Mouse (Mus musculus) limb, embryonic 11.5 days (tissue): ENCODE measurements at regions not wholly inside any gene's neighbourhood (a gene's known extent, or its start where the extent isn't known, plus 50 kb on each side); places are given as distances from the start of the nearest gene placed in this dataset.

ENCODE experiments used
- ATAC-seq: fragments of 200-750 bp; cut with Nextera tagmentation; 2 replicates; pipeline ENCODE4 v1.8.0; 2017; ENCODE audit warnings: low read depth; ENCODE audit not compliant: insufficient number of reproducible peaks, low FRiP score, low TSS enrichment
- DNase-seq: peaks from one replicate; pipeline ENCODE4 v3.0.0-alpha.2; 2015; ENCODE audit warnings: low spot score
- H3K27ac ChIP-seq: fragments of 300-500 bp; sonication (generic); replicated peaks from 2 replicates; pipeline ENCODE4 v1.5.1; 2014; ENCODE audit warnings: low read depth, mild to moderate bottlenecking, low read length
- H3K27me3 ChIP-seq: fragments of 300-500 bp; sonication (generic); 2 replicates; pipeline ENCODE4 v1.6.1; 2014; ENCODE audit warnings: mild to moderate bottlenecking, low read length, mixed read lengths; ENCODE audit not compliant: control insufficient read depth, insufficient read depth
- H3K36me3 ChIP-seq: fragments of 300-500 bp; sonication (generic); 2 replicates; pipeline ENCODE4 v1.6.1; 2014; ENCODE audit warnings: mild to moderate bottlenecking, low read length, moderate library complexity, mixed read lengths; ENCODE audit not compliant: control insufficient read depth, insufficient read depth
- H3K4me1 ChIP-seq: fragments of 300-500 bp; sonication (generic); 2 replicates; pipeline ENCODE4 v1.6.1; 2014; ENCODE audit warnings: low read length, mixed read lengths; ENCODE audit not compliant: control insufficient read depth, insufficient read depth
- H3K4me2 ChIP-seq: fragments of 300-500 bp; sonication (generic); 2 replicates; pipeline ENCODE4 v1.6.1; 2014; ENCODE audit warnings: low read depth, mild to moderate bottlenecking, moderate library complexity; ENCODE audit not compliant: severe bottlenecking
- H3K4me3 ChIP-seq: fragments of 300-500 bp; sonication (generic); 2 replicates; pipeline ENCODE4 v1.5.1; 2014; ENCODE audit warnings: low read depth, low read length
- H3K9ac ChIP-seq: fragments of 300-500 bp; sonication (generic); 2 replicates; pipeline ENCODE4 v1.6.1; 2014; ENCODE audit warnings: mild to moderate bottlenecking, low read length
- H3K9me3 ChIP-seq: fragments of 300-500 bp; sonication (generic); 2 replicates; pipeline ENCODE4 v1.6.1; 2016; ENCODE audit warnings: low read length; ENCODE audit not compliant: control insufficient read depth
- WGBS: fragments of 180-500 bp; shearing (Covaris S2); extraction: QIAGEN DNeasy Blood & Tissue Kit; methylation state at CpG from one replicate; pipeline ENCODE4 v1.1.7; 2014; 5-methylcytosine and 5-hydroxymethylcytosine counted together

DNA sequence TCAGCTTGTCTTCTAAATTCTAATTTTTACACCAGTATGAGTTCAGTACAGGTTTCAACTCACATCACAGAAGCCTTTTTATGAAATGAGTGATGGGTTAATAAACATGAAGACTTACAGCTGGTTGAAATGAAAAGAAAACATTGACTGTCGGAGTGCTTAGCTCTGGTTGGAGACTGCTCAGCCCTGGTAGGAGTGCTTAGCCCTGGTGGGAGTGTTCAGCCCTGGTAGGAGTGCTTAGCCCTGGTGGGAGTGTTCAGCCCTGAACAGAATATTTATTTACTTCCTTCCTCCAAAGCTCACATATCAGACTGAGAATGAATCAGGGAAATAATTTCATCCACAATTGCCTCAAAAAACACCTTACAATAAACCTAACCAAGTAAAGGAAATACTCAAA, 202.1 kb upstream of the Ptchd4 start:
- no peaks in the 10 kb centered on the region for H3K9me3 ChIP-seq
- ATAC-seq (no peak), DNase-seq (no peak)
- 75% methylated on average over 1 of the region's 1 CpGs for WGBS
- H3K4me3 ChIP-seq = no peak overlapping the region
- H3K27ac ChIP-seq = no peak overlapping the region
- H3K27me3 ChIP-seq = no peaks in the 10 kb centered on the region
- H3K4me2 ChIP-seq = no peak overlapping the region
- H3K9ac ChIP-seq = no peak overlapping the region
- H3K36me3 ChIP-seq = no peaks in the 10 kb centered on the region
- H3K4me1 ChIP-seq = no peaks in the 10 kb centered on the region

DNA sequence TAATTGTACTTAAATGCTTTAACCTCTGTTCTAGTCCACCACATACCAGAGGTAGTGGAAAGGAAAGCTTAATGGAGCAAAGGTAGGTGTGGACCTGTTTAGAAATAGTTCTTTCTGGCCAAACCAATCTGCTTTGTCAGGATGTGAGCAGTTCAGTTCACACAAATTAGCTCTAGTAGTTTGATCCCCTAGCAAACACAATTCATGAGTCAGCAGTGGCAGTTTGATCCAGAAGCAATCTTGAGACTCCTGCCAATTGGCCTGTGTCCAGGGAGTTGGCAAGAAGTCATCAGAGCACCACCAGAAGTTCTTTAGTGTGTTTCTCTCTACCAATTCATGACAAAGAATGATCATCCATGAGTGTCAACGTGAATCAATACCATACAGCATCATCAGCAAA, 195.0 kb upstream of the Ptchd4 start:
- H3K4me1 ChIP-seq = no peaks in the 10 kb centered on the region
- H3K27ac ChIP-seq = no peak overlapping the region
- no peaks in the 10 kb centered on the region for H3K36me3 ChIP-seq
- no peak for ATAC-seq
- no peak for DNase-seq
- H3K27me3 ChIP-seq = no peaks in the 10 kb centered on the region
- H3K4me3 ChIP-seq = no peak overlapping the region
- WGBS = 79% methylated on average over 1 of the region's 1 CpGs
- H3K9ac ChIP-seq = no peak overlapping the region
- H3K4me2 ChIP-seq = no peak overlapping the region
- H3K9me3 ChIP-seq = no peaks in the 10 kb centered on the region

GRCm38 (mm10) chr17:42126488-42127237, 189.1 kb upstream of the Ptchd4 start:
- Histone ChIP-seq H3K27ac (no peak overlapping the region), H3K36me3 (no peaks in the 10 kb centered on the region), H3K4me3 (no peak overlapping the region), H3K27me3 (no peaks in the 10 kb centered on the region), H3K4me2 (no peak overlapping the region), H3K4me1 (no peaks in the 10 kb centered on the region), H3K9me3 (no peaks in the 10 kb centered on the region), H3K9ac (no peak overlapping the region)
- ATAC-seq (peak; percentile 85), DNase-seq (peak; percentile 30)
- WGBS = 71% methylated on average over 9 of the region's 9 CpGs

- Histone ChIP-seq H3K9ac (no peak overlapping the region), H3K27ac (no peak overlapping the region), H3K4me2 (no peak overlapping the region), H3K9me3 (no peaks in the 10 kb centered on the region), H3K36me3 (no peaks in the 10 kb centered on the region), H3K4me3 (no peak overlapping the region), H3K27me3 (no peaks in the 10 kb centered on the region), H3K4me1 (no peaks in the 10 kb centered on the region)
- DNase-seq (no peak), ATAC-seq (no peak)
- WGBS = 92% methylated on average over 1 of the region's 1 CpGs
Observed at GRCm38 (mm10) chr17:42169391-42170018, 146.2 kb upstream of the Ptchd4 start.

DNA sequence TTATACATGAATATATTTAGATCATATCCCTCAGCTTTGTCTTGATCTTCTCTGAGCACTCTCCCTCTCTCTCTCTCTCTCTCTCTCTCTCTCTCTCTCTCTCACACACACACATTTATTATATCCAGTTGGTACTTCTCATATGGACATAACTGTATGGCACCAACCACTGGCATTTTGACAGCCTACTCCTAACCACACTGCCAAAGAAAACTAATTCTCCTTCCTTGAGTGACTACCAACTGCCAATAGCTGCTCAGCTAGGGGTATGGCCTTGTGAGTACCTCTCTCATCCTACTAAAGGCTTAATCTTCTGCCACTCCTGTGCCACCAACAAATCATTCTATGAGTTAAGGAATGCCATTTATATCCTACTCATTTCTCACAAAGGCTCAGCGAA, 127.2 kb upstream of the Ptchd4 start:
- no peaks in the 10 kb centered on the region for H3K36me3 ChIP-seq
- H3K4me3 ChIP-seq = no peak overlapping the region
- no peak overlapping the region for H3K4me2 ChIP-seq
- ATAC-seq = no peak
- H3K9ac ChIP-seq = no peak overlapping the region
- no peaks in the 10 kb centered on the region for H3K9me3 ChIP-seq
- 95% methylated on average over 1 of the region's 1 CpGs for WGBS
- H3K27me3 ChIP-seq = no peaks in the 10 kb centered on the region
- H3K27ac ChIP-seq = no peak overlapping the region
- H3K4me1 ChIP-seq = no peaks in the 10 kb centered on the region
- no peak for DNase-seq

DNA sequence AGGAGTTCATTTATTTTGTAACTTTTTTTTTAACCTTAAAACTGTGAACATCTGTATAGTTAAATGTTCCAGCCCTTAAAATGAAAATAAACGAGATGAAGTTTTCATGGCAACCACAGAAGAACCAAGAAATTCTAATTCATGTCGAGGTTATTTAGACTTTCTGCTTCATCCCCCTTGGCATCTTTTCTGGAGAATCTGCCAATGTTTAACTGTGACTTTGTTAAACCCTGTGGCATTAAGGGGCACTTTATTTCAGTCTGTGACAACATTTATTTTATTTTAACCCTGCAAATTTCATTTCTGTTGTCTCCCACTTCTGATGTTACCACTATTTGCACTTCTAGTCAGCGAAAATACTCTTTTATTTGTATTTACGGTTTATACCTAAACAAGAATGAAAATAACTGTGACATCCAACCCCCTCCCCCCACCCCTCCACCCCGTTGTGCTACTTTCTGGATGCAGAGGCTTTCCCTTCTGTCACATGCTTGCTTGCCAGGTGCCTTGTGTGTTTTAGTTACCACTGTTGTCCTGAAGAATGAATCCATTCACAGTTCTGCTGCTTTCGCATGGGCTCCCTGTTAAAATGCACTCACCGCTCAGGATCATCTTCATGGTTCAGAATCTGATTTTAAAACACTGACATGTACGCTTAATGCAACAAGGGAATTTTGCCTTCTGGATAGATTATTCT, 125.4 kb upstream of the Ptchd4 start:
- no peak overlapping the region for H3K9ac ChIP-seq
- H3K4me3 ChIP-seq = no peak overlapping the region
- no peaks in the 10 kb centered on the region for H3K27me3 ChIP-seq
- 87% methylated on average over 8 of the region's 8 CpGs for WGBS
- H3K36me3 ChIP-seq = no peaks in the 10 kb centered on the region
- no peaks in the 10 kb centered on the region for H3K4me1 ChIP-seq
- ATAC-seq = no peak
- H3K27ac ChIP-seq = no peak overlapping the region
- H3K4me2 ChIP-seq = no peak overlapping the region
- H3K9me3 ChIP-seq = no peaks in the 10 kb centered on the region
- no peak for DNase-seq
